Mouse (Mus musculus): ENCODE data around the gene Lum. TPM values are rescaled to one million over a fixed set of nuclear protein-coding genes. Genes with fewer than 3 reads are reported as not detected.

The Lum gene
- polyA plus RNA-seq, 1 experiment = 1.3 TPM

DNA sequence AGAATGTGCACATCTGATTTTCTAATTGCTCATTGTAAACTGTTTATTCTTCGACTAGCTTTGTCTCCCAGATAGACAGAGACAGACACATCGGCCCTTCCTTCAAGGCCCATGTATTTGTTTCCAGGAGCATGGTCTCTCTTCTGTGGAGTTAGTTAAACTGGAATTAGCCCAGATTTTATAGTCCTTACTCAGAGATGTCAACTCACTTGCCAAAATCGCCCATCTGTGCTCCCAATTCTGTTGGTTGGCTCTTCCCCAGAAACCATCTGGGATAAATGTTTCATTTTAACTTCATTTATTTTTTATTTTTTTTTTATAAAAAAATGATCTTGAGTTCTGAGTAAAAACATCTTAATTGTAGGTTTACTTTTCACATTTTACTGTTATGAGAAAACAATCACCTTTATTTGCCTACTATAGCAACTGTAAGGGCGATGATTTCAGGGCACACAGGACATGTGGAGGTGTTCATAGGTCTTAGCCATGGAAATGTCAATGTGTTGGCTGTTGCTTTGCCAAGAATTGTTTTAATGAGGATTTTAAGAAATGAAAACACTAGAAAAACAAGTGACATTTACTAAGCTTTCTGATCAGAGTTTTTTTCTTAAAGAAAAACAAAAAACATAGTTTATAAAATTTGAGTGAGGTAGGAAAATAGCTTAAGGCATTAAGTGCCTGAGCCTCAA is 17.8 kb downstream of the Lum start:
- no peak overlapping the region for H3K4me3 ChIP-seq (ENCODE audit: control insufficient read depth, low read depth, low read length)
- no peak overlapping the region for H3K27ac ChIP-seq (ENCODE audit: control insufficient read depth, insufficient read depth, low read depth, low read length)
- H3K27me3 ChIP-seq (ENCODE audit: control insufficient read depth, insufficient read depth, low read length) = no peaks in the 10 kb centered on the region
- H3K4me1 ChIP-seq (ENCODE audit: control insufficient read depth, insufficient read depth, low read length) = no peaks in the 10 kb centered on the region
- H3K36me3 ChIP-seq (ENCODE audit: control insufficient read depth, insufficient read depth, low read length) = no peaks in the 10 kb centered on the region
- TF ChIP-seq CTCF (IDR thresholded peaks at IDR 0.05; ENCODE audit: control insufficient read depth, insufficient read depth, insufficient replicate concordance, low read depth, low read length) (no peak), POLR2A (IDR thresholded peaks at IDR 0.05; ENCODE audit: control insufficient read depth, low read depth, low read length) (no peak)

DNA sequence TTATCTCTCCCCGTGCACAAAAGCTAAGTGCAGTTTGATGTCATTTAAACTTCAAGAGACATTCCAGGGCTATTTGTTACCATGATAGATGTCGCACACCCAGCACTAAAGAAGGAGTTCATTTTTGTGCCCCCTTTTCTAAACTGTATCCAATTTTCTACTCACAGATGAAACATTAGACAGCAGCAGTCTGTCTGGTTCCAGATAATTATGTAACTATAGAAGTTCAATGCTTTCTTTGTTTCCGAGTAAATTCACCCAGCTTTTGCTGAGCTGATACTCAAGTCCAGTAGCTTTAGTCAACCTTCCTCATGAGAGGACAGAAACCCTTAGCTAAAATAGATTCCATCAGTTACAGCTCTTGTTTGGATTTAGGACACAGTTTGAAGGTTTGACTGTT is 19.2 kb downstream of the Lum start:
- no peak for TF ChIP-seq CTCF (IDR thresholded peaks at IDR 0.05; ENCODE audit: control insufficient read depth, insufficient read depth, insufficient replicate concordance, low read depth, low read length)
- no peak for TF ChIP-seq POLR2A (IDR thresholded peaks at IDR 0.05; ENCODE audit: control insufficient read depth, low read depth, low read length)
- Histone ChIP-seq H3K36me3 (ENCODE audit: control insufficient read depth, insufficient read depth, low read length) (no peaks in the 10 kb centered on the region), H3K27ac (ENCODE audit: control insufficient read depth, insufficient read depth, low read depth, low read length) (no peak overlapping the region), H3K4me3 (ENCODE audit: control insufficient read depth, low read depth, low read length) (no peak overlapping the region), H3K27me3 (ENCODE audit: control insufficient read depth, insufficient read depth, low read length) (no peaks in the 10 kb centered on the region), H3K4me1 (ENCODE audit: control insufficient read depth, insufficient read depth, low read length) (no peaks in the 10 kb centered on the region)

DNA sequence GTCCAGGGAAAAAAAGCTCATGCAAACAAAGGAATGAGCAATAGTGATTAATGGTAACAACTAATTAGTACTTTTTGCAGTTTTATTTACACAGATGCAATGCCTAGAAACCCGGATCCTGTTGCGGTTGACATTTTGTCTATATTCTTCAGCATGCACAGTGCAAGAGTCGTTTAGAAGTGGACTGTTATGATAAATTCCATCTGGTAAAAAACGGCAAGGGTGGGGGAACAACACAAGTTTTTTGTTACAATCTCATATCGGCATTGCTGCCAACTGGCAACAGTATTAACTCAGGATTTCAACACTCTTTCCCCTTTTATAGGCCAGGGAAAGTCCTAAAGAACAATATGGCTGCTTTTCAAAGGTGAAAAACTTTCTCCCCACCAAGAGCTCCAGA is 22.2 kb downstream of the Lum start:
- Histone ChIP-seq H3K4me1 (ENCODE audit: control insufficient read depth, insufficient read depth, low read length) (no peaks in the 10 kb centered on the region), H3K4me3 (ENCODE audit: control insufficient read depth, low read depth, low read length) (no peak overlapping the region), H3K27ac (ENCODE audit: control insufficient read depth, insufficient read depth, low read depth, low read length) (no peak overlapping the region), H3K27me3 (ENCODE audit: control insufficient read depth, insufficient read depth, low read length) (no peaks in the 10 kb centered on the region), H3K36me3 (ENCODE audit: control insufficient read depth, insufficient read depth, low read length) (no peaks in the 10 kb centered on the region)
- TF ChIP-seq POLR2A (IDR thresholded peaks at IDR 0.05; ENCODE audit: control insufficient read depth, low read depth, low read length) (no peak), CTCF (IDR thresholded peaks at IDR 0.05; ENCODE audit: control insufficient read depth, insufficient read depth, insufficient replicate concordance, low read depth, low read length) (no peak)

DNA sequence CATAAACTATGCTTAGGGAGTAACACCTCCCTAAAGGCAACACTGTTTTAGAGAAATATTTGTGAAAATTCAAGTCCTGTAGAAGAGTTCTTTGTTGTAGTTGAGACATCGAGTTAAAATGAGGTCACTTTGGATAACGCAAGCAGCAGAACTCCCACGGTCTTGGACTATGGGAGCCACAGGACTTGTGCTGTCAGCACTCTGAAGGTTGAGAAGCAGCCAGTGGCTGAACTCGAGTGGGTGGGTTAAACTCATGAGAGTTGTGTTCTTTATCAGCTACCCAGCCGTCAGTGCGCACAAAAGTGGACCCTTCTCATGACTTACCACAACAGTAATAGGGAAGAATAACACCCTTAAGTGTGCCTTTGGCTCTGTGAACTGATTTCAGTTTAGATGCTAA is 24.6 kb downstream of the Lum start:
- Histone ChIP-seq H3K4me3 (ENCODE audit: control insufficient read depth, low read depth, low read length) (no peak overlapping the region), H3K27me3 (ENCODE audit: control insufficient read depth, insufficient read depth, low read length) (no peaks in the 10 kb centered on the region), H3K4me1 (ENCODE audit: control insufficient read depth, insufficient read depth, low read length) (no peaks in the 10 kb centered on the region), H3K27ac (ENCODE audit: control insufficient read depth, insufficient read depth, low read depth, low read length) (no peak overlapping the region), H3K36me3 (ENCODE audit: control insufficient read depth, insufficient read depth, low read length) (no peaks in the 10 kb centered on the region)
- TF ChIP-seq CTCF (IDR thresholded peaks at IDR 0.05; ENCODE audit: control insufficient read depth, insufficient read depth, insufficient replicate concordance, low read depth, low read length) = no peak
- no peak for TF ChIP-seq POLR2A (IDR thresholded peaks at IDR 0.05; ENCODE audit: control insufficient read depth, low read depth, low read length)

DNA sequence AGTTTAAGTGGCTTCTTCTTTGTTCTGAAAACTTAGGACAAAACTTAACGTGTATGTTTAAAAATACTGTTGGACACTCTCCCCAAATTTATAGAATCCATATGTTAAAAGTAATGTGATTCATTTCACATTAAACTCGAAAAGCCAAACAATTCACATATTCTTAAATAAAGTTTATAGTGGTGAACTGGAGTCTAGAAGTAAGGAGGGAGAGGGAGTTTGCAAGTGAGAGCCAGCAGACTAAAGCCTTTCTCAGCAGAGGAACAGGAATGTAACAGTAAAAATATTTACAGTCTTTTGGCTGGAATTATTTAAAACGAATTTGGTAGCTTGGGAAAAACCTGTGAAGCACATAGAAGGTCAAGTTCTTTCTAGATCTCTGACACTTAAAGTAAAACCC is 26.1 kb downstream of the Lum start:
- TF ChIP-seq CTCF (IDR thresholded peaks at IDR 0.05; ENCODE audit: control insufficient read depth, insufficient read depth, insufficient replicate concordance, low read depth, low read length) (no peak), POLR2A (IDR thresholded peaks at IDR 0.05; ENCODE audit: control insufficient read depth, low read depth, low read length) (no peak)
- H3K27ac ChIP-seq (ENCODE audit: control insufficient read depth, insufficient read depth, low read depth, low read length) = no peak overlapping the region
- no peak overlapping the region for H3K4me3 ChIP-seq (ENCODE audit: control insufficient read depth, low read depth, low read length)

DNA sequence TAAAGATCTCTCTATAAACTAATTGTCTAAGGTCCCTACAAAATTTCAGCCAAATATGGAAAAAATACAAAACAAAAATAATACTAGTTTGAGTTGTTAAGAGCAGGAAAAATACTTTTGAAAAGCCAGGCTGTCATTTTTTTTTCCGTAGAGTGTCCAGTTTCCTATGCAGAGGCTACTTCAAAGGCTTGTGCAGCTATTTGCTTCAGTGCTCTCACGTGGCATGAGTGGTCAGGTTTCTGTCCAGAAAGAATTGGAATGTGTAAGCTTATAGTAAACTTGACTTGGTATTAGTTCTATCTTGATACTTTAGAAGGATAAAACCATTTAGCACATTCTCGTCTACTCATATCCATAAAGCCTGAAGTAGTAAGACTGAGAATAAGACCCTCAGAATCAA is 26.8 kb downstream of the Lum start:
- Histone ChIP-seq H3K36me3 (ENCODE audit: control insufficient read depth, insufficient read depth, low read length) (no peaks in the 10 kb centered on the region), H3K27ac (ENCODE audit: control insufficient read depth, insufficient read depth, low read depth, low read length) (no peak overlapping the region), H3K4me3 (ENCODE audit: control insufficient read depth, low read depth, low read length) (no peak overlapping the region), H3K4me1 (ENCODE audit: control insufficient read depth, insufficient read depth, low read length) (no peaks in the 10 kb centered on the region), H3K27me3 (ENCODE audit: control insufficient read depth, insufficient read depth, low read length) (no peaks in the 10 kb centered on the region)
- no peak for TF ChIP-seq POLR2A (IDR thresholded peaks at IDR 0.05; ENCODE audit: control insufficient read depth, low read depth, low read length)
- no peak for TF ChIP-seq CTCF (IDR thresholded peaks at IDR 0.05; ENCODE audit: control insufficient read depth, insufficient read depth, insufficient replicate concordance, low read depth, low read length)

More for the DNA sequence above, 26.1 kb downstream of the Lum start:
- no peaks in the 10 kb centered on the region for H3K36me3 ChIP-seq (ENCODE audit: control insufficient read depth, insufficient read depth, low read length)
- H3K27me3 ChIP-seq (ENCODE audit: control insufficient read depth, insufficient read depth, low read length) = no peaks in the 10 kb centered on the region
- H3K4me1 ChIP-seq (ENCODE audit: control insufficient read depth, insufficient read depth, low read length) = no peaks in the 10 kb centered on the region

DNA sequence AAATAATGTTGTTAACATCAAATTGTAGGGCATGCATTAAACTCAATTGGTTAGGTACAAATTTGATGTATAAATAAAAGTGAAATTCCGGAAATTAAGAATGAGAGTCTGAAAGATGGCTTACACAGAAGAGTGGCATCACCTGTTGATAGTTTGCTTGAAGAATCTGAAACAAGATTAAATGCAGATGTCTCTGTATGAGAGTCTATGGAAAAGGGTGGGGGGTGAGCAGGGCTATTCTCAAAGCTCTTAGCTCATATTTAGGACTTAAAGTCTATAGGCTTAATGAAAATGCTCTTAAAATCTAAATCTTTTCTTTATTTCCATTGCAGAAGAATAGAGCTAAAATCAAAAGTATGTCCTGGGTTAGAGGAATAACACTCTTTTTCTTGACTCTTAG is 30.8 kb downstream of the Lum start:
- H3K4me1 ChIP-seq (ENCODE audit: control insufficient read depth, insufficient read depth, low read length) = no peaks in the 10 kb centered on the region
- H3K4me3 ChIP-seq (ENCODE audit: control insufficient read depth, low read depth, low read length) = no peak overlapping the region
- H3K27ac ChIP-seq (ENCODE audit: control insufficient read depth, insufficient read depth, low read depth, low read length) = no peak overlapping the region
- H3K36me3 ChIP-seq (ENCODE audit: control insufficient read depth, insufficient read depth, low read length) = no peaks in the 10 kb centered on the region
- TF ChIP-seq CTCF (IDR thresholded peaks at IDR 0.05; ENCODE audit: control insufficient read depth, insufficient read depth, insufficient replicate concordance, low read depth, low read length) (no peak), POLR2A (IDR thresholded peaks at IDR 0.05; ENCODE audit: control insufficient read depth, low read depth, low read length) (no peak)
- H3K27me3 ChIP-seq (ENCODE audit: control insufficient read depth, insufficient read depth, low read length) = no peaks in the 10 kb centered on the region
